Mouse (Mus musculus) heart, embryonic 15.5 days (tissue): ENCODE measurements around the gene Inf2. TPM values are rescaled to one million over a fixed set of nuclear protein-coding genes. Genes with fewer than 3 reads are reported as not detected.
A peak's percentile ranks its signal among the peaks of the same experiment; 100 is the strongest.

ENCODE experiments used
- ATAC-seq: fragments of 200-750 bp; cut with Nextera tagmentation; replicated peaks from 2 replicates; pipeline ENCODE4 v1.8.0; 2017; ENCODE audit warnings: low read depth, moderate TSS enrichment; ENCODE audit not compliant: insufficient number of reproducible peaks, insufficient read depth, low FRiP score
- H3K27ac ChIP-seq: fragments of 300-500 bp; sonication (generic); 2 replicates; pipeline ENCODE4 v1.5.1; 2015; ENCODE audit warnings: mild to moderate bottlenecking, inconsistent platforms
- H3K27me3 ChIP-seq: fragments of 300-500 bp; sonication (generic); 2 replicates; pipeline ENCODE4 v1.6.1; 2015; ENCODE audit warnings: inconsistent platforms
- H3K36me3 ChIP-seq: fragments of 300-500 bp; sonication (generic); 2 replicates; pipeline ENCODE4 v1.6.1; 2015; ENCODE audit warnings: mild to moderate bottlenecking, inconsistent platforms
- H3K4me1 ChIP-seq: fragments of 300-500 bp; sonication (generic); replicated peaks from 2 replicates; pipeline ENCODE4 v1.6.1; 2015; ENCODE audit warnings: inconsistent platforms
- H3K4me2 ChIP-seq: fragments of 300-500 bp; sonication (generic); 2 replicates; pipeline ENCODE4 v1.6.1; 2015; ENCODE audit warnings: inconsistent platforms, mild to moderate bottlenecking, moderate library complexity
- H3K4me3 ChIP-seq: fragments of 300-500 bp; sonication (generic); 2 replicates; pipeline ENCODE4 v1.5.1; 2015; ENCODE audit warnings: mild to moderate bottlenecking, inconsistent platforms
- H3K9ac ChIP-seq: fragments of 300-500 bp; sonication (generic); 2 replicates; pipeline ENCODE4 v1.6.1; 2015; ENCODE audit warnings: mild to moderate bottlenecking, inconsistent platforms
- H3K9me3 ChIP-seq: fragments of 300-500 bp; sonication (generic); replicated peaks from 2 replicates; pipeline ENCODE4 v1.6.1; 2016; ENCODE audit warnings: inconsistent platforms
- WGBS: fragments of 180-500 bp; shearing (Covaris S2); methylation state at CpG from one replicate; pipeline ENCODE4 v1.1.7; 2015; ENCODE audit warnings: mixed read lengths; 5-methylcytosine and 5-hydroxymethylcytosine counted together
- polyA plus RNA-seq: library from polyadenylated mRNA; unstranded; fragments of >200 nt; fragmentation: Nextera tagmentation; extraction: Ambion mirVana; gene quantifications from 2 replicates; pipeline ENCODE4 v1.2.1, GENCODE M21; 2015

Gene Inf2
- polyA plus RNA-seq, 1 experiment from 2014 or later, result 3.1 TPM

DNA sequence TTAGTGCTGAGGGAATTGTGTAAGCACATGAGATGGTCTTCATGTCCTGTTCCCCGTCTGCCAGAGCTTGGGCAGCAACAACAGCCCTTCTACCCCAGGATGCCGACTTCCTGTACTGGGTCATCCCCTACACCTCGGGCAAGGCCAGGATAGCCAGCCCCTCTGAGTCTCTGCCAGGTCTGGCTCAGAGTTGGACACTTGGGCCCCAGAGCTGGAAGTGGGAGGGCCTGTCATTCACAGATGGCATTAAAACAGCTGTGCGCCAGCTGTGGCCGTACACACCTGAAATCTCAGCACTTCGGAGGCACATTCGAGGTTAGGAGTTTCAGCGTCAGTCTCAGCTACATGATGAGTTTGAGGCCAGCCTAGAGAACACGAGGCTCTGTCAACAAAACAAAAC lies 7.9 kb downstream of the Inf2 start:
- H3K27ac ChIP-seq, result no peak overlapping the region
- no peaks in the 10 kb centered on the region for H3K36me3 ChIP-seq
- H3K9ac ChIP-seq, result no peak overlapping the region
- ATAC-seq, result no peak
- H3K9me3 ChIP-seq, result no peaks in the 10 kb centered on the region
- WGBS, result 68% methylated on average over 9 of the region's 9 CpGs
- no peak overlapping the region for H3K4me3 ChIP-seq
- peaks cover 12% of the 10 kb centered on the region; the same call in 1 of the 2 replicates for H3K27me3 ChIP-seq
- H3K4me1 ChIP-seq, result peaks cover 49% of the 10 kb centered on the region
- no peak overlapping the region for H3K4me2 ChIP-seq

DNA sequence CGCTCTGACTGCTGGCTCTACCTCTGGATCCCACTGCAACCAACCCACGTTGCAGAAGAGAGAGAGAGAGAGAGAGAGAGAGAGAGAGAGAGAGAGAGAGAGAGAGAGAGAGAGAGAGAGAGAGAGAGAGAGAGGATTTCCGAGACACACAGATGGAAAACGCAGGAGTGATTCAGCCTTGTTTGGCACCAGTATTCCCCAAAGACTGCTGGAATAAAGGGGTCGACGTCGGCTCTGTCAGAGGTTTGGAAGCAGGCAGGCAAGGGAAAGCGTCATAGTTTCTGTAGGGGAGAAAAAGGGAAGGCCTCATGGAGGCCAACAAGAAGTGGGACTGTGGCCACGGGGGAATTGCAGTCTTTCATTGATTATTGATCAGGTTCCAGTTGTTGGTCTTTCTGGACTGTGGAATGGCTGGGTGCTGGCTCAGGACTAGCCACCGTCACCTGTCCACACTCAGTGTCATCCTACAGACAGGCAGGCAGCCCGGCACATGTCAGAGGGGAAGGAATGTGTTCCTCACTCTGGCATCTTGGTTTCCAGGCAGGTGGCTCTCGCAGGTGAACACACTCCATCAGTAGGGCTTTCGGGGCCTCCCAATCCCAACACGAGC lies 8.4 kb downstream of the Inf2 start:
- Histone ChIP-seq H3K27me3 (peaks cover 12% of the 10 kb centered on the region; the same call in 1 of the 2 replicates), H3K4me3 (no peak overlapping the region), H3K27ac (no peak overlapping the region), H3K9me3 (no peaks in the 10 kb centered on the region), H3K36me3 (no peaks in the 10 kb centered on the region), H3K4me2 (no peak overlapping the region), H3K9ac (no peak overlapping the region), H3K4me1 (peaks cover 49% of the 10 kb centered on the region)
- whole genome bisulfite sequencing, result 77% methylated on average over 14 of the region's 14 CpGs
- no peak for ATAC-seq

DNA sequence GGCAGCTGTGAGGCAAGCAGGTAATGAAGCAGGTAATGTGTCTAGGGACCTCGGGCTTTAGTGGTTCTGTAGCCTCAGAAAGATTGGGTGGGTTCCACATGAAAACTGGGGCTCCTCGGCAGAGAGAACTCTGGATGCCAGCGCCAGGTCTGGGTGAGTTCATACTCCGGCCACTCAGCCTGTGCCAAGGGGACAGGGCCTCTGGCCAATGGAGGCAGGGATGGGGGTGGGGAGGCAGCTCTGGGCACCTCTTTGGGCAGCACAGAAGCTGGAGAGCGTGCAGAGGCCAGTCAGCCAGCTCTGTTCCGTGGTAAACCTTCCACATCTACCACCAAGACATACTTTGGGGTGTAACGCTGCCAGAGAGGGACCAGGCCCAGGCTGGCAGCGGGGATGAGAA lies 9.0 kb downstream of the Inf2 start:
- Histone ChIP-seq H3K4me1 (peaks cover 48% of the 10 kb centered on the region), H3K27me3 (0 out of 2 replicates have a peak, but pooled peaks cover 6% of the 10 kb centered on the region), H3K27ac (no peak overlapping the region), H3K9ac (no peak overlapping the region), H3K4me2 (no peak overlapping the region), H3K4me3 (no peak overlapping the region), H3K36me3 (no peaks in the 10 kb centered on the region), H3K9me3 (no peaks in the 10 kb centered on the region)
- 92% methylated on average over 8 of the region's 8 CpGs for WGBS
- no peak for ATAC-seq

DNA sequence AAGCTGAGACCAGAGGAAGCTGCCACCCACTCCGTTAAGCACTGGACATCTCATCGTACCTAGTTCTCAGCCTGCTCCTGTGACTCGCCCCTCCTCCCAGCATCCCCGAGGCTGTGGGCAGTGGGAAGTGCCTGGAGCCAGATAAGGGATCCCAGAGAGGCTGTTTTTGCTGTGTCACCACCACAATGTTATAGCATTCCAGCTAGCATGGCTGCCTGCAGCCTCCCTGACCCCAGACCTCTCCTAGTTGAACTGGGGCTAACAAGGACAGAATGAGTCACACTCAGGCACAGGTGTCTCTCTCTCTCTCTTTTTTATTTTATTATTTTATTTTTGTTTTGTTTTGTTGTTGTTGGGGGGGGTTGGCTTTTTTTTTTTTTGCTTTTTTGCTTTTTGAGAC lies 10.6 kb downstream of the Inf2 start:
- ATAC-seq, result no peak
- H3K36me3 ChIP-seq, result 0 out of 2 replicates have a peak, but pooled peaks cover 4% of the 10 kb centered on the region
- peaks cover 32% of the 10 kb centered on the region for H3K4me1 ChIP-seq
- H3K4me3 ChIP-seq, result no peak overlapping the region
- no peaks in the 10 kb centered on the region for H3K9me3 ChIP-seq
- WGBS, result 19% methylated on average over 4 of the region's 4 CpGs
- H3K4me2 ChIP-seq, result no peak overlapping the region
- H3K9ac ChIP-seq, result no peak overlapping the region
- H3K27me3 ChIP-seq, result 0 out of 2 replicates have a peak, but pooled peaks cover 6% of the 10 kb centered on the region
- H3K27ac ChIP-seq, result no peak overlapping the region

DNA sequence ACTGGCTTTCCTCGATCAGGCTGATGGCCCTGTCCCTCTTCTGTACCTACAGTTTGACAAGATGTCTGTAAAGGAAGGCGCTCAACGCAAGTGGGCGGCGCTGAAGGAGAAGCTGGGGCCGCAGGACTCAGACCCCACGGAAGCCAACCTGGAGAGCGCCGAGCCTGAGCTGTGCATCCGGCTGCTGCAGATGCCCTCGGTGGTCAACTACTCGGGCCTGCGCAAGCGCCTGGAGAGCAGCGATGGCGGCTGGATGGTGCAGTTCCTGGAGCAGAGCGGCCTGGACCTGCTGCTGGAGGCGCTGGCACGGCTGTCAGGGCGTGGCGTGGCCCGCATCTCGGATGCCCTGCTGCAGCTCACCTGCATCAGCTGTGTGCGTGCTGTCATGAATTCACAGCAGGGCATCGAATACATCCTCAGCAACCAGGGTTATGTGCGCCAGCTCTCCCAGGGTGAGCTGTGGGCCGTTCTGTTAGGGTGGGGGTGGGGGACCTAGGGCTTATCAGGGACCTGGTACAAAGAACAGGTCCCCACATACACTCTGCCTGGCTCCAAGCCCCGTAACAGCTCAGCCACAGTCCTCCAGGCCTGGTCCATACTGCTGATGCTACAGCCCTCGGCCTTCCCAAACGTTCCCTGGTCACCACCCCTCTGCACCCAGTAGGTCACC lies 11.5 kb downstream of the Inf2 start:
- Histone ChIP-seq H3K4me2 (no peak overlapping the region), H3K4me1 (peaks cover 26% of the 10 kb centered on the region), H3K27me3 (0 out of 2 replicates have a peak, but pooled peaks cover 6% of the 10 kb centered on the region), H3K27ac (no peak overlapping the region), H3K9me3 (no peaks in the 10 kb centered on the region), H3K36me3 (0 out of 2 replicates have a peak, but pooled peaks cover 4% of the 10 kb centered on the region), H3K9ac (no peak overlapping the region), H3K4me3 (no peak overlapping the region)
- WGBS, result 84% methylated on average over 30 of the region's 30 CpGs
- ATAC-seq, result no peak

DNA sequence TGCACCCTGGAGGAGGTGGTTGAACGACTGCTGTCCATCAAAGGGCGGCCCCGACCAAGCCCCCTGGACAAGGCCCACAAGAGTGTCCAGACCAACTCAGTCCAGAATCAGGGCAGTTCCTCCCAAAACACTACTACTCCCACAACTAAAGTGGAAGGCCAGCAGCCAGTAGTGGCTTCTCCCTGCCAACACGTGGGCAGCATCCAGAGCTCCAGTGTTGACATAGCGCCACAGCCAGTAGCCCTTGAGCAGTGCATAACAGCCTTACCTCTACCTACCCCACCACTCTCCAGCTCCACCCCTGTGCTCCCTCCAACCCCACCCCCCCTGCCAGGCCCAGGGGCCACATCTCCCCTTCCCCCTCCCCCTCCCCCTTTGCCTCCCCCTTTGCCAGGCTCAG lies 15.4 kb downstream of the Inf2 start:
- WGBS, result 77% methylated on average over 5 of the region's 5 CpGs
- H3K36me3 ChIP-seq, result 0 out of 2 replicates have a peak, but pooled peaks cover 4% of the 10 kb centered on the region
- ATAC-seq, result no peak

DNA sequence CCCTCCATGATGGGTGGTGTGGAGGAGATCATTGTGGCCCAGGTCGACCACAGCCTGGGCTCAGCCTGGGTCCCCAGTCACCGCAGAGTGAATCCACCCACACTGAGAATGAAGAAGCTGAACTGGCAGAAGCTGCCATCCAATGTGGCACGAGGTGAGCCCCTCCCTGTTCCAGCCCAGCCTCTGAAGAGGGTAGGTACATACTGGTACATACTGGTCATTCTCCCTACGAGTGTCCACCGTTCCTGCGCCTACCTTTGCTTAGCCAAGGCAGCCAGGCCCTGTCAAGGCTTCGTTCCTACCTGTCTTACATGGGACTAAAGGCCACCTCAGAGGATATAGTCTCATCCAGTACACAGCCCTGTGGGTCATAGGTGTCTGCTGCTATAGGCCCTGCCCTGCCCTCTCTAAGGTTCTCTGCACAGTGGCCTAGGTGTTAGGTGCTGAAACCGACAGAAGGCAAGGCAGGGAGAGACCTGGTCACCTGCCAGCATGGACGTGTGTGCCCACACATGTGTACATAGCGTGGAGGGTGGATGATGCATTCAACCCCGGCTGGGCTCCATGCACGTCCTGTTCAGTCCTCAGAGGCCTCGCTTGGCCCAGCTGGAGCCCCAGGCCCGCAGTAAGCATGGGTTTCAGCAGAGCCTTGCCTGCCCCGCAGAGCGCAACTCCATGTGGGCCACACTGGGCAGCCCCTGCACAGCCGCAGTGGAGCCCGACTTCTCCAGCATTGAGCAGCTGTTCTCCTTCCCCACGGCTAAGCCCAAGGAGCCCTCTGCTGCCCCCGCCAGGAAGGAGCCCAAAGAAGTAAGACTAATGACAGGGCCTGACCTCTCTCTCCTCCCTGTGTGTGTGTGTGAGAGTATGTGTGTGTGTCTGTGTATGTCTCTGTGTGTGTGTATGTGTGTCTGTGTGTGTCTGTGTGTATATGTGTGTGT lies 16.4 kb downstream of the Inf2 start:
- Histone ChIP-seq H3K4me2 (no peak overlapping the region), H3K36me3 (0 out of 2 replicates have a peak, but pooled peaks cover 4% of the 10 kb centered on the region), H3K27ac (no peak overlapping the region), H3K4me1 (peaks cover 26% of the 10 kb centered on the region), H3K9ac (no peak overlapping the region), H3K27me3 (no peaks in the 10 kb centered on the region), H3K4me3 (no peak overlapping the region), H3K9me3 (no peaks in the 10 kb centered on the region)
- 0 out of 2 replicates have a peak, but pooled peaks have one; percentile 10 for ATAC-seq
- 66% methylated on average over 20 of the region's 20 CpGs for WGBS

More for the DNA sequence above, 15.4 kb downstream of the Inf2 start:
- H3K4me1 ChIP-seq, result peaks cover 26% of the 10 kb centered on the region
- H3K27ac ChIP-seq, result no peak overlapping the region
- H3K9me3 ChIP-seq, result no peaks in the 10 kb centered on the region
- no peak overlapping the region for H3K4me2 ChIP-seq
- no peak overlapping the region for H3K9ac ChIP-seq
- H3K27me3 ChIP-seq, result no peaks in the 10 kb centered on the region
- H3K4me3 ChIP-seq, result no peak overlapping the region

DNA sequence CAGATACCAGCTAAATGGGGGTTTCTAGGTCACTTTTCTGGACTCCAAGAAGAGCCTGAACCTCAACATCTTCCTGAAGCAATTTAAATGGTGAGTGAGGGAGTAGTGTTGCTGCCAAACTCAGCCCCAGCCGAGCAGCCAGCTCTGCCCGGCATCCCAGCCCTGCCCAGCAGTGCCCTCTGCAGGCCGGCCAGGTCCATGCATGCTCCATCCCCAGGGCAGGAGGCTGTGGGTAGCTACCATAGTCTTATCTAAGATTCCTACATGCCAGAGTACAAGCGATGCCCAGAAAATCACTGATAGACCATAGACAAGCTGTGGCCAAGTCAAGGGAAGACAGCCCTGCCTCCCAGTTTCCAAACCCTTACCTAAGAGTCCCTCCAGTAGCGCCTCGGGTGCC lies 17.2 kb downstream of the Inf2 start:
- peak; percentile 51 for ATAC-seq

DNA sequence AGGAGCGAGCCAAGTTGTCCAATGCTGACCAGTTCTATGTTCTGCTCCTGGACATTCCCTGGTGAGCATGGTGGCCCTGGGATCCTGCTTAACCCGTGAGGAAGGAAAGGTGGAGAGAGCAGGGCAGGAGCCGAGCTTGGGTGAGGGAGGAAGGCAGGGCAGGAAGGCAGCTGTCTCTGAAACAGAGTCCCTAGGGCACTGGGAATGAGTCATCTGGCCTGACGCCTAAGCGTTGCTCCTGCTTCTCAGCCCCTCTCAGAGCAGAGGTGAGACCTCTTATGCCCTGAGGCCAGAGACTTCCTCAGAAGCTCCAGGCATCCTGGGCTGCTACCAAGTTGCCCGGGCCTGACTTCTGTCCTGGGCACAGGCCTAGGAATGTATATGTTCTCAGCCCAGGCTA lies 18.4 kb downstream of the Inf2 start:
- WGBS, result 65% methylated on average over 6 of the region's 6 CpGs
- no peak for ATAC-seq
- Histone ChIP-seq H3K4me1 (peaks cover 26% of the 10 kb centered on the region), H3K4me3 (no peak overlapping the region), H3K4me2 (no peak overlapping the region), H3K27me3 (no peaks in the 10 kb centered on the region), H3K27ac (no peak overlapping the region), H3K9me3 (no peaks in the 10 kb centered on the region), H3K9ac (no peak overlapping the region), H3K36me3 (0 out of 2 replicates have a peak, but pooled peaks cover 4% of the 10 kb centered on the region)

More for the DNA sequence above, 17.2 kb downstream of the Inf2 start:
- no peak overlapping the region for H3K9ac ChIP-seq
- WGBS, result 36% methylated on average over 6 of the region's 6 CpGs
- H3K27ac ChIP-seq, result no peak overlapping the region
- no peak overlapping the region for H3K4me3 ChIP-seq
- 0 out of 2 replicates have a peak, but pooled peaks cover 4% of the 10 kb centered on the region for H3K36me3 ChIP-seq
- no peaks in the 10 kb centered on the region for H3K27me3 ChIP-seq
- peaks cover 26% of the 10 kb centered on the region for H3K4me1 ChIP-seq
- H3K9me3 ChIP-seq, result no peaks in the 10 kb centered on the region
- no peak overlapping the region for H3K4me2 ChIP-seq

DNA sequence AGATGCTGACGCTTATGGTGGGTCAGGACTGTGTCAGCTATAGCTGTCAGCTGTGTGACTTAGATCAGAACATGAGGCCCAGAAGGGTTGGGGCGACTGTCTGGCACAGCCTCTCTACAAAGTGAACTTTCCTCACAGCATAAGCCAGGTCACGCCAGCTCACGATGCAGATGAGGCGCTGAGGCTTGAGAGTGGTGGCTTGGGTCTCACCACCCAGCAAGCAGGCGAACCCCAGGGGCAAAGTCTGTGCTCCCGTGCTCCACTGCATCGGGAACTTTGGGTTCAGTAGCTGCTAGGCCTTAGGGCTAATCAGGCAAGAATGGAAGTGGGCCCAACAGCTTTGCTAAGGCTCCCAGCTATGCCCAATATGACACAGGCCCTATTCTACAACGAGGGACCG lies 20.4 kb downstream of the Inf2 start:
- WGBS, result 71% methylated on average over 10 of the region's 10 CpGs
- H3K36me3 ChIP-seq, result no peaks in the 10 kb centered on the region; the same call in 1 of the 2 replicates
- H3K4me3 ChIP-seq, result no peak overlapping the region
- no peak overlapping the region for H3K4me2 ChIP-seq
- H3K4me1 ChIP-seq, result peaks cover 26% of the 10 kb centered on the region
- no peaks in the 10 kb centered on the region for H3K27me3 ChIP-seq
- no peak for ATAC-seq
- no peak overlapping the region for H3K27ac ChIP-seq
- no peaks in the 10 kb centered on the region for H3K9me3 ChIP-seq
- no peak overlapping the region for H3K9ac ChIP-seq

DNA sequence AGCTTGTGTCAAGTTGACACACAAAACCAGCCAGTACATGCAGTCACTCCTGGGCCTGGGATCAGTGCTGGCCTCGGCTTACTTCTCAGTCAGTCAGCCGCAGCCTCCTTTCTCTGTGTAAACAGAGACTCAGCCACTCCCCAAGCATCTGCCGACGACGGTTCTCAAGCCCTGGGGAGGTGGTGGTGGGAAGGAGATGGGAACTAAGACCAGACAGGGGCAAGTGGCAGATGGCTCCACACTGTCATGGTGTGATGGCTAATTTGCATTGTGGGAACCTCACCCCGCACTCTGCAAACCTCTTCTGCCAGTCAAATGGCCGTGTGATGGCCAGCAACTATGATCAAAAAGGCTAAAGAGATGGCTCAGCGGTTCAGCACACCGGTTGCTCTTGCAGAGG lies 28.1 kb downstream of the Inf2 start:
- Histone ChIP-seq H3K9me3 (no peaks in the 10 kb centered on the region), H3K9ac (no peak overlapping the region), H3K27me3 (peaks cover 5% of the 10 kb centered on the region; the same call in 1 of the 2 replicates), H3K4me1 (peaks cover 60% of the 10 kb centered on the region), H3K36me3 (no peaks in the 10 kb centered on the region; the same call in 1 of the 2 replicates), H3K27ac (peak overlapping the region; percentile 95), H3K4me3 (no peak overlapping the region), H3K4me2 (no peak overlapping the region)
- ATAC-seq, result no peak
- 61% methylated on average over 9 of the region's 9 CpGs for WGBS
